Mouse (Mus musculus): ENCODE results near the gene Gm26741. TPM values are rescaled to one million over a fixed set of nuclear protein-coding genes. Genes with fewer than 3 reads are reported as not detected.

The Gm26741 gene
- polyA plus RNA-seq, 1 experiment from 2014 or later: not detected

DNA sequence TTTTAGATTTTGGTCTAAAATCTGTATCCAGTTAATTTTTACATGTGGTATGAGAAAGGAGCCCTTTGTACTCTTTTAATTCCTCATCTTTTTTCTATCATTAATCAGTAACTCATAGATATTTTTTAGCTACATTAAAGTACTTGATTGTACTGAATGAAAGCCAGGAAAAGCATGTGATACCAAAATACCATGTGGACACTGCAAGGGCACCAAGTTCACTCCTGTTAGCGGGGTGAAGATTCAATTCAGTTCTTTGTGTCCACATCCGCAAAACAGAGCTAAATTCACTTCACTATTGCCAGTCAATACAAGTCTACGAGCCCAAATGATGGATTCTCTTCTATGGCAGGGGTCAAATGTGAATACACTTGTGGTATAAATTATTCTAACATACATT, 38.1 kb downstream of the Gm26741 start:
- Histone ChIP-seq H3K4me2 (no peak overlapping the region), H3K9ac (no peak overlapping the region), H3K9me3 (no peaks in the 10 kb centered on the region), H3K4me3 (no peak overlapping the region), H3K36me3 (no peaks in the 10 kb centered on the region), H3K4me1 (no peaks in the 10 kb centered on the region), H3K27me3 (no peaks in the 10 kb centered on the region), H3K27ac (no peak overlapping the region)
- no peak for ATAC-seq (ENCODE audit: borderline replicate concordance, extremely low read depth, low FRiP score, low TSS enrichment)
- 88% methylated on average over 3 of the region's 3 CpGs for WGBS

DNA sequence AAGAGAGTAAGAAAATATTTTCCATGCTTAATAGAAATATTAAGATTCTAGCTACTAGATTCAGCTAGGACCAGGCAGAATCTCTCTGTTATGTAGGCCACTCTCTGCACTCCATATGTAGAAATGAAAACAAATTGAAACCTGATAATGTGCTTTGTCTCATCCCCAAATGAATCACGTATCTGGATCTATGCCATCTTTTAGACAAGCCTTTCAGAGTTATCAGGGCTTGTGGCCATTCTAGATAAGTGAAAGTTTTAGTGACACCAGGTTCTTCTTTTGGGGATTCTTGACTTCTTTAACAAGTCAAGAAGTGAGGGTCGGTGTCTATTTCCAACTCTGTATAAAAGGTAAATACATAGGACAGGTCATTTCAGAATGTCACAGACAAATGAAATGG, 40.1 kb downstream of the Gm26741 start:
- no peaks in the 10 kb centered on the region for H3K36me3 ChIP-seq
- no peak overlapping the region for H3K27ac ChIP-seq
- no peaks in the 10 kb centered on the region for H3K9me3 ChIP-seq
- no peak overlapping the region for H3K4me2 ChIP-seq
- H3K4me1 ChIP-seq: no peaks in the 10 kb centered on the region
- ATAC-seq (ENCODE audit: borderline replicate concordance, extremely low read depth, low FRiP score, low TSS enrichment): no peak
- H3K4me3 ChIP-seq: no peak overlapping the region
- 71% methylated on average over 2 of the region's 2 CpGs for WGBS
- no peak overlapping the region for H3K9ac ChIP-seq
- H3K27me3 ChIP-seq: no peaks in the 10 kb centered on the region

DNA sequence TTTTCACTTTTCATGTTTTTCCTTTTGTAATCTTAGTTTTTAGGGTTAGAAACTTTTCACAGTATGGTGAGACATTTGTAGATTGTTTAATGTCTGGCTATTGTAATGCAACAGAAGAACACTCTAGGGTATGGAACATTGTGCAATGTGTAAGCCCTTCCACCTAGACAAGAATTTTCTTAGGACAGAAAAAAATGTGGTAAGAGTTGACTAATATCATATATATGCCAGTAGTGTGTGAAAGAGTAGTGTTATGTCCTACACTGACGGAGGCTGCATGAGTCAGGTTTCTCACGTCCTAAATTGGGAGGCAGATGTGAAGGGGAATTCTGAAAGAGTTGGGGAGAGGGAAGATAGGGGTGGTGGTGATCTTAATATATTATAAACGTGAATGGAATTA, 41.2 kb downstream of the Gm26741 start:
- H3K4me3 ChIP-seq: no peak overlapping the region
- H3K27ac ChIP-seq: no peak overlapping the region
- WGBS: 58% methylated on average over 3 of the region's 3 CpGs
- H3K9ac ChIP-seq: no peak overlapping the region
- no peaks in the 10 kb centered on the region for H3K4me1 ChIP-seq
- H3K36me3 ChIP-seq: no peaks in the 10 kb centered on the region
- H3K4me2 ChIP-seq: no peak overlapping the region
- ATAC-seq (ENCODE audit: borderline replicate concordance, extremely low read depth, low FRiP score, low TSS enrichment): no peak
- no peaks in the 10 kb centered on the region for H3K9me3 ChIP-seq
- no peaks in the 10 kb centered on the region for H3K27me3 ChIP-seq

DNA sequence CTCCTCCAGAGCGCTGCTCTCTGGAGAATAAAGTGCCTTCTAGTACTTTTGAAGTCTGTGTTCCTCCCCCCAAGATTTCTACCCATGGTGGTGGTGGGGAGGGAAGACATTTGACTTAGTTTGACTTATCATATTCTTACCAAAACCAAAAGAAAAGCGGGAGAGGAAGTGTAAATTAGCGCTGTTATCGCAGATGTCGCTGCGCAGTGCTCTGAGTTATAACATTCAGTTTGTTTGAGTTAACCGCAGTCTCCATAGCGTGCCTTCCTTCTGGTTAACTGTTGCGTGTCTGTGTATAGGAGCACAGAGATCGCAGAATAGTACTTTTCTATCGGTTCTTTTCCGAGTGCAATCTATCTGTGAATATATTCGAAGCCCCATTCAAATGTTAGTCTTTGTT, 46.6 kb downstream of the Gm26741 start:
- Histone ChIP-seq H3K4me3 (no peak overlapping the region), H3K9me3 (no peaks in the 10 kb centered on the region), H3K4me2 (no peak overlapping the region), H3K9ac (no peak overlapping the region), H3K4me1 (no peaks in the 10 kb centered on the region), H3K36me3 (no peaks in the 10 kb centered on the region), H3K27ac (no peak overlapping the region), H3K27me3 (no peaks in the 10 kb centered on the region)
- 83% methylated on average over 13 of the region's 13 CpGs for WGBS
- ATAC-seq (ENCODE audit: borderline replicate concordance, extremely low read depth, low FRiP score, low TSS enrichment): no peak

DNA sequence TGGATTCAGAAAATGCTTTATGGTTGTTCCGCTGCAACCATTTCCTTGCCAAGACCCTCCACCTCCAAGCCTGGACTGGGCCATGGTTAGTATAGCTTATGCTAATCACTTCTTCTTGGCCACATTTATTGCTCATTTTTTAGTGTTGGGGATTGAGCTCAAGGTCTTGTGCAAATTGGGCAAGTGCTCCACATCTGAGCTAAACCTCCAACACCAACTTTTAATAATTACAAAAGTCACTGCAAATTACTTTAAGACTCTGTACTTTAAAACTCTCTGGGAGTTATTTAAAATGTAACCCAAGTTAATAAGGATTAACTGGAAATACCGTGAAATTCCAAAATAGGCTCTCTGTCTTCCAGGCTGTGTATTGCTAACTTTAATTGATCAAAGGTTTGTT, 49.0 kb downstream of the Gm26741 start:
- Histone ChIP-seq H3K9me3 (no peaks in the 10 kb centered on the region), H3K36me3 (no peaks in the 10 kb centered on the region), H3K4me1 (no peaks in the 10 kb centered on the region), H3K27me3 (no peaks in the 10 kb centered on the region), H3K4me3 (no peak overlapping the region), H3K27ac (no peak overlapping the region), H3K4me2 (no peak overlapping the region), H3K9ac (no peak overlapping the region)
- 88% methylated on average over 2 of the region's 2 CpGs for WGBS
- no peak for ATAC-seq (ENCODE audit: borderline replicate concordance, extremely low read depth, low FRiP score, low TSS enrichment)

Other genes with a start within 250 kb of the Gm26741 start
- gene Ros1, start 163.5 kb upstream of the Gm26741 start, polyA plus RNA-seq (2015; fragmentation: Nextera tagmentation; extraction: Ambion mirVana): 0.07 and 0.08 TPM in 2 replicates
- 28.1 and 29.2 TPM in 2 replicates for gene Dcbld1, start 125.1 kb upstream of the Gm26741 start, polyA plus RNA-seq (2015; fragmentation: Nextera tagmentation; extraction: Ambion mirVana)
- gene Gopc, start 23.4 kb downstream of the Gm26741 start, polyA plus RNA-seq (2015; fragmentation: Nextera tagmentation; extraction: Ambion mirVana): 22.3 and 22.7 TPM in 2 replicates
- gene Nepn, start 30.2 kb downstream of the Gm26741 start, polyA plus RNA-seq (2015; fragmentation: Nextera tagmentation; extraction: Ambion mirVana): not detected in 2 replicates
- 10.9 and 11.8 TPM in 2 replicates for gene Nus1, start 58.8 kb downstream of the Gm26741 start, polyA plus RNA-seq (2015; fragmentation: Nextera tagmentation; extraction: Ambion mirVana)

Data from lung, embryonic 15.5 days (tissue).